In genomic region chr2:122581361-122582017, GRCm38 (mm10) we compare ENCODE assay signal across 11 mouse cellular contexts. TPM values are rescaled to one million over a fixed set of nuclear protein-coding genes. Genes with fewer than 3 reads are reported as not detected.
A peak's percentile ranks its signal among the peaks of the same experiment; 100 is the strongest.
DNase-seq lines count a peak whose midpoint lies in the region; ATAC-seq lines count a peak whose summit lies in the region.
"Had no signal": no experiment of that assay in that cellular context is flagged by ENCODE, and none has a peak within 500 bp of the region (broad histone marks: within the 10 kb centered on the region; RNA-seq: fewer than 3 reads in every experiment).

No protein-coding gene starts in this region.

- no peak for ATAC-seq in limb, embryonic 15.5 days (ENCODE audit: insufficient number of reproducible peaks, low FRiP score, low TSS enrichment, low read depth)
- peak; percentile 69 for ATAC-seq in granulocyte monocyte progenitor cell, adult 5-6 weeks (replicated peaks; ENCODE audit: poor library complexity, severe bottlenecking)
- peak; percentile 60; the same call in 1 of the 2 replicates for ATAC-seq in megakaryocyte progenitor cell, adult 5-6 weeks (replicated peaks; ENCODE audit: poor library complexity)
- ATAC-seq: forebrain, embryonic 15.5 days had no signal

- H3K4me1 ChIP-seq in limb, embryonic 15.5 days = no peaks in the 10 kb centered on the region
- peaks cover 4% of the 10 kb centered on the region; the same call in 1 of the 2 replicates for H3K4me1 ChIP-seq in limb, embryonic 10.5 days
- H3K4me1 ChIP-seq: forebrain, embryonic 15.5 days had no signal

- H3K36me3 ChIP-seq in limb, embryonic 15.5 days = no peaks in the 10 kb centered on the region
- no peaks in the 10 kb centered on the region for H3K36me3 ChIP-seq in limb, embryonic 10.5 days
- H3K36me3 ChIP-seq: forebrain, embryonic 15.5 days had no signal

- 49% methylated on average over 3 of the region's 3 CpGs for whole genome bisulfite sequencing in limb, embryonic 15.5 days
- 70% methylated on average over 3 of the region's 3 CpGs for WGBS in limb, embryonic 10.5 days

- H3K27me3 ChIP-seq in limb, embryonic 15.5 days = no peaks in the 10 kb centered on the region
- H3K27me3 ChIP-seq in limb, embryonic 10.5 days (ENCODE audit: low read depth, poor library complexity, severe bottlenecking) = no peaks in the 10 kb centered on the region
- H3K27me3 ChIP-seq: forebrain, embryonic 15.5 days had no signal

- no peaks in the 10 kb centered on the region for H3K9me3 ChIP-seq in limb, embryonic 15.5 days
- no peaks in the 10 kb centered on the region for H3K9me3 ChIP-seq in limb, embryonic 10.5 days (replicated peaks)
- H3K9me3 ChIP-seq: forebrain, embryonic 15.5 days had no signal

- H3K4me3 ChIP-seq in limb, embryonic 15.5 days = no peak overlapping the region
- H3K4me3 ChIP-seq in limb, embryonic 10.5 days = no peak overlapping the region
- H3K4me3 ChIP-seq: forebrain, embryonic 15.5 days; layer of hippocampus, adult 2 months had no signal

- H3K9ac ChIP-seq in limb, embryonic 15.5 days = no peak overlapping the region
- H3K9ac ChIP-seq: forebrain, embryonic 15.5 days had no signal

- DNase-seq in limb, embryonic 10.5 days (ENCODE audit: low spot score) = no peak
- DNase-seq in kidney, postnatal 10 days = peak; percentile 46
- no peak for DNase-seq in right cerebral cortex, postnatal 14 days
- no peak for DNase-seq in layer of hippocampus, adult 11-12 months (ENCODE audit: low spot score)
- no peak for DNase-seq in neural tube, embryonic 10.5 days (ENCODE audit: extremely low spot score, low spot score)

- H3K27ac ChIP-seq in limb, embryonic 15.5 days = peak overlapping the region; percentile 57
- H3K27ac ChIP-seq in limb, embryonic 10.5 days = no peak overlapping the region
- H3K27ac ChIP-seq: forebrain, embryonic 15.5 days; layer of hippocampus, adult 2 months had no signal

- no peak overlapping the region for H3K4me2 ChIP-seq in limb, embryonic 15.5 days
- H3K4me2 ChIP-seq: forebrain, embryonic 15.5 days; midbrain, embryonic 11.5 days had no signal

RNA-seq across cellular contexts. Expression of gene Gatm, which starts 29.6 kb away (rescaled TPM):
- 40.2 and 90.6 TPM in 2 replicates for polyA plus RNA-seq in limb, embryonic 15.5 days (2015; fragmentation: Nextera tagmentation; extraction: Ambion mirVana)
- 4.6 and 5.2 TPM in 2 replicates for polyA plus RNA-seq in limb, embryonic 10.5 days (2016; fragmentation: Nextera tagmentation; extraction: Ambion mirVana)
- 94.8 and 123 TPM in 2 replicates for total RNA-seq in granulocyte monocyte progenitor cell, adult 5-6 weeks (2014; fragmentation: Nextera tagmentation)
- total RNA-seq in granulocyte monocyte progenitor cell, adult 5-6 weeks (2017) = 96.0 and 115 TPM in 2 replicates
- total RNA-seq in megakaryocyte progenitor cell, adult 5-6 weeks (2015) = 199 and 209 TPM in 2 replicates
- total RNA-seq in megakaryocyte progenitor cell, adult 5-6 weeks (2017) = 131 and 133 TPM in 2 replicates

RNA-seq across cellular contexts. Expression of gene AA467197, which starts 55.3 kb away (rescaled TPM):
- polyA plus RNA-seq in limb, embryonic 15.5 days (2015; fragmentation: Nextera tagmentation; extraction: Ambion mirVana) = 0.35 TPM in 1 of 2 replicates, not detected in the other
- polyA plus RNA-seq in limb, embryonic 10.5 days (2016; fragmentation: Nextera tagmentation; extraction: Ambion mirVana) = 0.25 TPM in 1 of 2 replicates, not detected in the other
- not detected in 2 replicates for total RNA-seq in granulocyte monocyte progenitor cell, adult 5-6 weeks (2014; fragmentation: Nextera tagmentation)
- 2.4 TPM in 2 replicates for total RNA-seq in granulocyte monocyte progenitor cell, adult 5-6 weeks (2017)
- 4.2 and 5.9 TPM in 2 replicates for total RNA-seq in megakaryocyte progenitor cell, adult 5-6 weeks (2015)
- total RNA-seq in megakaryocyte progenitor cell, adult 5-6 weeks (2017) = 5.4 and 7.4 TPM in 2 replicates
- polyA plus RNA-seq: forebrain, embryonic 15.5 days had no signal
